Mouse (Mus musculus) cerebellum, adult 9-10 months (tissue): ENCODE results near the gene Btg1-ps1.
"Not testable (repeated sequence)": the region's sequence is repeated elsewhere in the genome, so short reads cannot be mapped to it uniquely, and the experiment has no call there.

ENCODE experiments used
- DNase-seq: peaks from one replicate; pipeline ENCODE4 v3.0.0; 2022

Btg1-ps1 gene

GRCm38 (mm10) chrX:38018597-38018996 lies at the start of gene Btg1-ps1:
Btg1-ps1 (minus strand) TSS chrX:38018815.
- DNase-seq, result not testable (repeated sequence)

GRCm38 (mm10) chrX:38066175-38066574 lies 47.6 kb upstream of the Btg1-ps1 start, which contains the start of gene Rhox10:
Rhox10 (plus strand) TSS chrX:38066475.
- DNase-seq, result no peak

GRCm38 (mm10) chrX:38061544-38061943 lies 42.9 kb upstream of the Btg1-ps1 start:
- DNase-seq, result peak; percentile 11

- DNase-seq, result not testable (repeated sequence)
These were observed 24.4 kb upstream of the Btg1-ps1 start, which contains the start of gene Btg1-ps2 for GRCm38 (mm10) chrX:38043014-38043413. Btg1-ps2 (minus strand) TSS chrX:38043114.

- no peak for DNase-seq
These were observed 21.1 kb upstream of the Btg1-ps1 start for GRCm38 (mm10) chrX:38039666-38040065.

GRCm38 (mm10) chrX:38033841-38034240 lies 15.2 kb upstream of the Btg1-ps1 start:
- DNase-seq, result no peak

GRCm38 (mm10) chrX:38008756-38009155 lies 9.9 kb downstream of the Btg1-ps1 start:
- no peak for DNase-seq
